Mouse (Mus musculus) mouse embryonic stem cell (cell line): ENCODE measurements around the gene Zc3h10.

ENCODE experiments used
- in situ Hi-C, 2 experiments: fragments of 300-500 bp; cut with MboI; formaldehyde crosslinking; loops; 1 replicate in 1 of 2; 3 replicates in 1 of 2; pipeline ENCODE4 v1.14.3; 2019 to 2020; ENCODE audit warnings: low sequenced_read_pairs in 2 of 2, low pct_unique_long_range_greater_than_20kb in 1 of 2, mixed read lengths in 1 of 2; ENCODE audit not compliant: unreplicated experiment in 1 of 2

The Zc3h10 gene

GRCm38 (mm10) chr10:128535206-128535605, 12.4 kb downstream of the Zc3h10 start:
- in situ Hi-C loops: no loop called here

GRCm38 (mm10) chr10:128526366-128527356, 20.9 kb downstream of the Zc3h10 start:
- in situ Hi-C loops: no loop called here

- in situ Hi-C loops: no loop called here
Measured at GRCm38 (mm10) chr10:128525671-128526308, 21.8 kb downstream of the Zc3h10 start, which contains the start of gene Esyt1. Esyt1 (minus strand) TSS chr10:128525871.

GRCm38 (mm10) chr10:128524732-128525662, 22.6 kb downstream of the Zc3h10 start:
- in situ Hi-C loops: no loop called here

DNA sequence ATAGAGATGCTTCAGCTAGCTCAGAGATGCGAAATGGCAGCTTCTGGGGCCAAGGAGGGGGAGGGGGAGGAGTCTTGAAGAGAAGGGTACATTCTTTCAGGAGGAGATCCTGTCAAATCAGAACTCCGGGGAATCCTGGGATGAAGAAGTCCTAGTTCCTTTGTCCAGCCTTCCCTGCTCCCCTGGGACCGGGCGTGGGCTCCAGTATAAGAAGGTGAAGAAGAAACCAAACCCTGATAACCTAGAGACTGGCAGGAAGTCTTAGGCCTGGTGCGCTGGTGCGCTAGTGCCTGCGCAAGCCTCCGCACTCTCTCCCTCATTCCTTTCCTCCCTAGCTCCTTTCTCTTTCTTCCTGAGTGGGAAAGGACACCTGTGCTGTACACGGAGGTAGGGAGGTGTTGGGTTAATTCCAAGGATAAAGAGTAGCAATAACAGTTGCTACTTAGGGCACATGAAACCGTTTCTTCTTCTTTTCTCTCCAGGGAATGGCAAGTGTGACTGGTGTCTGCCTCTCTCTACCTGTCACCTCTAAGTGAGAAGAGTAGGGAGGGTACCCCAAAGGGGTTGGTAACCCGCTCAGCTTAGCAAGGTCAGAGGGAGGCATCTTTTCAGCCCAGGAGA, 23.4 kb downstream of the Zc3h10 start:
- in situ Hi-C loops: no loop called here

DNA sequence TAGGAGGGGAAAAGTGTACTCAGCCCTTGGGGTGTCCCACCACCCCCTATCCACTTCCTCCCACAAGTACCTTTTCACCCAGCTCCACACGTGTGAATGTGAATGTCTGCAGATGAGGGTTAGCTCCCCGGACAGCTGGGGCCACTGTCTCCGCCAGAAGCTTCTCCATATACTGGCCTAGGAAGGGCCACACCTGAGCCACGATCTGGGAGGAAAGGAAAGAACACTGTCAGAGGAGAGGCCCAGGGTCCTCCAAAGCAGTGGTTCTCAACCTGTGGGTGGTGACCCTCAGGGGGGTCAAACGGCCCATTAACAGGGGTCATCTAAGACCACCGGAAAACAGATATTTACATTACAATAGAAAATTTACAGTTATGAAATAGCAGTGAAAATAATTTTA, 25.2 kb downstream of the Zc3h10 start:
- in situ Hi-C loops: no loop called here

DNA sequence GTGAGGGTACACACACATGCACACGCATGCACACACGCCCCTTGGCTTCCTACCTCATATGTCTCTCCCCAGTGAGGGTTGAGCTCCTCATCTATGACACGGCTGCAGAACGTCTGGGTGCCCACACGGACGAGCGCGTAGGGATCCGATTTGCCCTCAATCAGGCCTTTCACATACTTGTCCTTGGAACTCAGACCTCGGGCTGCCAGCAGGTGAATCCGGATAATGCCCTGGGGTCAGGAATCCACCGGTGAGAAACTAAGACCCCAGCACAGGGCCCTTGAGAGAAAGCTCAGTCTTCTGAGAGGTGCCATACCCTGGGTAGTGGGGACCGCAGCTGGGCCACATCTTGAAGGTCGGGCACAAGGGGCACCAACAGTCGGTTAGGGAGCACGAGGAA, 27.0 kb downstream of the Zc3h10 start:
- in situ Hi-C loops: no loop called here

DNA sequence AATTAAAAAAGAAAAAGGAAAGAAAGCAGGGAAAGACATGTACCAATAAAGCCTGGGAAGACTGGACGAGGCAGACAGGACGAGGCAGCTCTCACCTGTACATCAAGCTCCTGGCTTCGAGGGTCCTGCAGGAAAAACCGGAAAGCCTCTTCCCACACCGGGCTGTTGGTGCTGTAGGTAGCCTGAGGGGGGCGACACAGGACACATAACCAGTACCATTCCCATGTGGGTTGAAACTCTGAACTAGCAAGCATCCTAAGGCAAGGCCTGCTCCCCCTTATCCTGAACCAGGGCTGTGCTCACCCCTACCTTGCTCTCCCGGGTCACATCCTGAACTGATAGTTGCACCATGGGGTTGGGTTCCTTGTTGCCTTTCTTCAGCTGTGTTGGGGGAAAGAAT, 28.7 kb downstream of the Zc3h10 start:
- in situ Hi-C loops: no loop called here

- in situ Hi-C loops: no loop called here
Measured at GRCm38 (mm10) chr10:128516677-128517076, 30.9 kb downstream of the Zc3h10 start.

DNA sequence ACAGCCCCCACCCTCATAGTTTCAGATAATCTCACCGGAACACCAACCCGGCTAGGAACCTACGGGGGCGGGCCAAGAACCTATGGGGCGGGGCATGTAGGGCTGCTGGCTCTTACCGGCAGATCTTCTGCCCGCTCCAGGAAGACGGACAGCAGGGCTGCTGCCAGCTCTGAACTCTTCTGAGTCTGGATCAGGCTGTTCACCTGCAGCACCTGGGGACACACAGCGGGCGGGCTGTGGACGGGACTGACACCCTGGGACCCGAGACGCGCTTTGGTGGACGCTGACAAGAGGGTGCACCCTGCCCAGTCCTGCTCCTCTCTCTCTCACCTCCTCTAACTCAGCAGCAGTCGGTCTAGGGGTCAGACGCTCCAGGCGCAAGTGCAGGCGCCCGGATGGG, 31.5 kb downstream of the Zc3h10 start:
- in situ Hi-C loops: no loop called here

GRCm38 (mm10) chr10:128515044-128515443, 32.5 kb downstream of the Zc3h10 start:
- in situ Hi-C loops: no loop called here

DNA sequence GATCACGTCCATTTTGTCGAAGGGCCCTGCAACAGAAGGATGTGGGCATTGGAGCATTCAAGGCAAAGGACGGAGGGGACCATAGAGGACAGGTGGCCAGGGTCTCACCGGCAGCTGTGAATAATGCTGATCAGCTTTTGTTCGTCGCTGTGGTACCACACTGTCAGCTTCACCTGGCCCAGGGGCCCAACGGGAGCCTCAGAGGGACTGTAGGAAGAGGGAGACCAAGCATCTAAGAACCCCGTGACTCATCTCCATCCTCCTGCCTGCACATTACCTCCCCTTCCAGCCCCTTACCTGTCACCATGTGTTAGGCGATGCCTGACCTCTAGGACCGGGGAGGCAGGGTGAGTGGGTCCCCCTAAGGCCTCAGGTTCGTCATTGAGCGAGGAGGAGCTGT, 35.8 kb downstream of the Zc3h10 start:
- in situ Hi-C loops: no loop called here

GRCm38 (mm10) chr10:128511189-128511588, 36.4 kb downstream of the Zc3h10 start:
- in situ Hi-C loops: no loop called here

GRCm38 (mm10) chr10:128510301-128510700, 37.3 kb downstream of the Zc3h10 start:
- in situ Hi-C loops: no loop called here

DNA sequence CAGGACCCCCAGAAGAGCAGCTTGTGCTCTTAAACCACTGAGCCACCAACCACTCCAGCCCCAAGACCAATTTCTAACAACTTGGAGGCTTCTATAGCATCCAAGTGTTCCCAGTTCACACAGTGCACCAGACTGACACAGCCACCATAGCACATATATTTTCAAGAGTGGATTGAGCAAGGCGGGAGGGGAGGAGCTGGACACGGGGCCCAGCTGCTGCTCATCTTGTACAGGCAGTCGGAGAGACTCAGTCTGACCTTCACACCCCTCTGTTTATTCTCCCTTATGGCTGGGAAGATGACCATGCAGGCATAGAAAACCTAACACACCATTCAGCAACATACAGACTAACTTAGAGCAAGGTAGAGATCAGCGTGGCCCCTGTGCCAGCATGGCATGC, 37.7 kb downstream of the Zc3h10 start:
- in situ Hi-C loops: no loop called here

- in situ Hi-C loops: no loop called here
Measured at GRCm38 (mm10) chr10:128509203-128509602, 38.4 kb downstream of the Zc3h10 start.

DNA sequence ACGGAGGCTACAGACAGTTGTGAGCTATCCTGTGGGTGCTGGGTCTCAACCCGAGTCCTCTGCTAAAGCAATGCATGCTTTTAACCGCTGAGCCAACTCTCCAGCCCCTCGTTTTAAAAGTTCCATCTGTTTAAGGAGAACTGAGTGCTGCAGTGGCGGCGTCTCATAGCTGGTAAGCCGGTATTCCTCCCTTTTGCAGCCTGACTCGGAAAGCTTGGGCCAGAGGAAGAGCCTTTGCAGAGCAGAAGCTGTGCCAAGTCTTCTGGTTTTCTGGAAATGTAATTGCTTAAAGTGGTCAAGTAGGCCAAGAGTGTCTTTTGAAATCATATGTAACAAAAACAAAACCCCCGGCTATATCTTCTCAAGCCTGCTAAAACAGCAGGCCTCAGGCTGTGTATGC, 39.3 kb downstream of the Zc3h10 start:
- in situ Hi-C loops: no loop called here

DNA sequence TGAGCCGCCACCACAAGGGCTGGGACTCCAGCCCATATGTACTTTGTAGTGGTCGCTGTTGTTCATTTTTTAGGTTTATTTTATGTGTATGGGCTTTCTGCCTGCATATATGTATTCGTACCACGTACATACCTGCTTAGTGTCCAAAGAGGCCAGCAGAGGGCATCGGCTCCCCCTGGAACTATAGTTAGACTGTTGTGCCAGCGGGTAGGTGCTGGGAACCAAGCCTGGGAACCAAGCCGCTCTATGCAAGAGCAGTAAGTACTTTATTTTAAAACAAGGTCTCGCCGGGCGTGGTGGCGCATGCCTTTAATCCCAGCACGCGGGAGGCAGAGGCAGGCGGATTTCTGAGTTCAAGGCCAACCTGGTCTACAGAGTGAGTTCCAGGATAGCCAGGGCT, 41.6 kb downstream of the Zc3h10 start:
- in situ Hi-C loops: no loop called here
